Mouse (Mus musculus) embryonic stem cell, embryonic (primary cell): ENCODE data around the gene Zhx3.

Experiments
- CTCF ChIA-PET, 4 experiments: fragments of 300-600 bp in 2 of 4; fragments of 350-600 bp in 2 of 4; sonication (Branson Sonifier 250); formaldehyde crosslinking; loops; one replicate each; lab custom pipeline; 2022; ENCODE audit warnings: inconsistent platforms in 2 of 4; lab: Charles Lee
- POLR2A ChIA-PET, 4 experiments: fragments of 300-600 bp in 2 of 4; fragments of 350-600 bp in 2 of 4; sonication (Branson Sonifier 250); formaldehyde crosslinking; loops; one replicate each; lab custom pipeline; 2022; ENCODE audit warnings: antibody characterized with exemption in 4 of 4, inconsistent platforms in 1 of 4; lab: Charles Lee

Gene Zhx3

GRCm38 (mm10) chr2:160756583-160757203, 116.1 kb downstream of the Zhx3 start:
- POLR2A ChIA-PET = interaction anchor here in 2 of 4 experiments (0.6 to 1.0 kb wide), 2 partner anchors 11 to 382 kb away, joined by 3 read pairs; no protein-coding TSS in a partner anchor
- CTCF ChIA-PET = interaction anchor here in 2 of 4 experiments (0.5 to 1.5 kb wide), 3 partner anchors 13 to 42 kb away, joined by 3 to 9 read pairs (median 4); no protein-coding TSS in a partner anchor

DNA sequence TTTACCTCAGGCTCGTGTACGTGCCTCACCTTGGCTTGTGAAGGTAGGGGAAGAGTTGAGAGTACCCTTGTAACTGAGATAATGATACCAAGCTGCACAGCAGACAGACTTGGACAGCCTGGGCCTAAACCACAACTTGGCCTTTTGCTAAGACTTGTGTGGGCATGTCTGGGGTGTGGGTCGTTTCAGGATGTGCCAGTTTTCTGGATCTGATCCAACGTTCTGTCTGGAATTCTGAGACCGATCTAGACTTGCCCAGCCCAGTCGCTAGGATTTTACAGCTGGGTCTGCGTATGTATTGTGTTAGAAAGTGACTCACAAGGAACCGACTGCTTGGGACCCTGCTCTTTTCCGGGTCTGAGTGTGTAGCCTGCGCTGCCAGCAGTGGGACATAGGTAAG, 125.7 kb downstream of the Zhx3 start:
- CTCF ChIA-PET = interaction anchor here in 2 of 4 experiments (0.6 to 1.9 kb wide), 4 partner anchors 13 to 241 kb away, joined by 3 to 4 read pairs (median 3); no protein-coding TSS in a partner anchor
- POLR2A ChIA-PET = interaction anchor here in 3 of 4 experiments (0.6 to 1.2 kb wide), 4 partner anchors 13 to 1897 kb away, joined by 3 to 4 read pairs (median 3); no protein-coding TSS in a partner anchor

GRCm38 (mm10) chr2:160746637-160747036, 126.2 kb downstream of the Zhx3 start:
- ChIA-PET CTCF (interaction anchor here in 3 of 4 experiments (0.6 to 1.9 kb wide), 4 partner anchors 30 to 875 kb away, joined by 3 to 5 read pairs (median 4); no protein-coding TSS in a partner anchor), POLR2A (interaction anchor here in 3 of 4 experiments (0.6 to 1.2 kb wide), 5 partner anchors 13 to 191 kb away, joined by 3 to 9 read pairs (median 3); no protein-coding TSS in a partner anchor)

DNA sequence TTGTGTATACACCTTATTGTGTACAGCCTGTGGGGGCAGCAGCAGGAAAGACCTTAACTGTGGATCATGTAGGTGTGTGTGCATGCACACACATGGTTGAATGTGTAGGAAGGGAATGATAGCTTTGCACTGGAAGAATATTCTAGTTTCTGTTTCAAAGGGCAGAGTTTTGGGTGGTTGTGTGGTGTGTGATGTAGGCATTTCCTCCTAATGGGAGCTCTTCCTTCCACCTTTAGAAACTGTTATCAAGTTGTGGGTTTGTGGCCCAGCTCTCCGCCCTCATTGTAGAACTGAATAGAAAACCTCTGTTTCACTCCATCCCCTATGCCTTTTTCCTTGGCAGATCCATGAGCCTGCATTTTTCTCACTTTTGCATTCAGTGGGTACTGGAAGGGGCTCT, 127.3 kb downstream of the Zhx3 start:
- POLR2A ChIA-PET = interaction anchor here in 1 of 4 experiments (1.5 kb wide), 1 partner anchor 28 kb away, joined by 3 read pairs; no protein-coding TSS in a partner anchor
- CTCF ChIA-PET = interaction anchor here in 1 of 4 experiments (0.5 to 0.6 kb wide), 2 partner anchors 165 to 207 kb away, joined by 3 to 13 read pairs; no protein-coding TSS in a partner anchor

DNA sequence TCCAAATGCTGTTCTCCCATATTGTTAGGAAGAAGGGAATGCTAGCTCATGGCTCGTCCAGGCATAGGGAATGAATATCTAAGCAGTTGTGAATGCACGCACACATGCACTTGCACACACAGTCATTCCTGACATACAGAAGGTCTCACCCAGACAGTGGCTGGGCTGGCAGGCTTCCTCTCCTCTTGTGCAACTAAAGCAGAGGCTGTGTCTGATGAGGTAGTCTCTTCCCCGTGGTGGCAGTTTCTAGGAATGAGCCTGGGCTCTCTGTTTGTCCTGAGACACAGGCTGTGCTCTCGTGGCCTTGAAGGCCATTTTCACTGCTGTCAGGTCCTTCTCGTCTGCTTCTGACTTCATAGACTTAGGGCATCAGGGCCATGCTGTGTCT, 128.0 kb downstream of the Zhx3 start:
- POLR2A ChIA-PET = interaction anchor here in 2 of 4 experiments (0.7 to 1.5 kb wide), 5 partner anchors 10 to 116 kb away, joined by 3 to 4 read pairs (median 3); no protein-coding TSS in a partner anchor
- CTCF ChIA-PET = interaction anchor here (0.8 to 1.7 kb wide), 8 partner anchors 14 to 143 kb away, joined by 4 to 23 read pairs (median 6); partner anchors contain the start of gene Plcg1 (in 2 of the 4)

DNA sequence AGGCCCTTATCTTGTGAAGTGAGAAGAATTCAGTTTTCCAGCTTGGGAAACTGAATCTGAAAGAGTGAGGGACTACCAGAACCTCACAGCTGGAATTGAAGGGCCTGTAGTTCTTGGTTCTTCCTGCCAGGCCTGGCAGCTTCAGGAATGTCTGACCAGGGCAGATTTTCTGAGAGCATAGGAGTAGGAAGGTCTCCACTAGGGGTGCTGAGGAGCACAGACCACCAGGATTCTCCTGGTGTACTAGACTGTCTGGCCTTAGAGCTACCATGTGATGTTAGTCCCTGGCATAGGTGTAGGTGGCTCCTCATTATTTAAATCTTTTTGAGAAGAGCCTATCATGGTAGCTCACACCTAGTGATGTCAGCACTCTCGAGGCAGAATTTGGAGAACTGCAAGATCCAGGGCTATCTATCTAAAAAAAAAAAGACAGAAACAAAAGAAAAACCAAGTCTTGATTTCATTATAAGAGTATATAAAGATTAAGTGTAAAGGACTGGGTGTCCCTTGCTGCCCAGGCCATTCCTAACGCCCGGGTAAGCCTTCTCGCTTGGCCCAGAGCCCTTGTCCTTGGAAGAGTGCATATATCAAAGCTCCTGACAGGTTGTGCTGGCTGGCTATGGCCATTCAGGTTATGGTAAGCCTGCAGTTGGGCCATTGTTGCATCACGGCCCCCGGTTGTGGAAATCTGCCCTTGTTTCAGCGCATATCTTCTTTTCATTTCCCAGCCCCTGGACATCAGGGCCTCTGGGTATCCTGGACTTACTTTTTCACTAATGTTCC, 128.6 kb downstream of the Zhx3 start:
- CTCF ChIA-PET = interaction anchor here (0.5 to 1.7 kb wide), 39 partner anchors 9 to 1786 kb away, joined by 3 to 23 read pairs (median 4); partner anchors contain the start of gene Plcg1 (in 3 of the 4)
- POLR2A ChIA-PET = interaction anchor here in 2 of 4 experiments (0.7 to 1.6 kb wide), 13 partner anchors 9 to 1950 kb away, joined by 3 to 4 read pairs (median 3); partner anchors contain the start of gene Dhx35 (in 1 of the 2)

GRCm38 (mm10) chr2:160742161-160742609, 130.6 kb downstream of the Zhx3 start:
- POLR2A ChIA-PET = interaction anchor here in 1 of 4 experiments (1.0 to 1.1 kb wide), 2 partner anchors 11 to 87 kb away, joined by 4 read pairs; partner anchors contain the start of gene Plcg1

GRCm38 (mm10) chr2:160741580-160741979, 131.2 kb downstream of the Zhx3 start:
- POLR2A ChIA-PET = interaction anchor here in 2 of 4 experiments (0.6 to 1.1 kb wide), 3 partner anchors 10 to 91 kb away, joined by 3 to 4 read pairs (median 4); partner anchors contain the start of gene Plcg1 (in 1 of the 2)
- CTCF ChIA-PET = no interaction called here

More at GRCm38 (mm10) chr2:160742161-160742609, 130.6 kb downstream of the Zhx3 start:
- CTCF ChIA-PET = no interaction called here

DNA sequence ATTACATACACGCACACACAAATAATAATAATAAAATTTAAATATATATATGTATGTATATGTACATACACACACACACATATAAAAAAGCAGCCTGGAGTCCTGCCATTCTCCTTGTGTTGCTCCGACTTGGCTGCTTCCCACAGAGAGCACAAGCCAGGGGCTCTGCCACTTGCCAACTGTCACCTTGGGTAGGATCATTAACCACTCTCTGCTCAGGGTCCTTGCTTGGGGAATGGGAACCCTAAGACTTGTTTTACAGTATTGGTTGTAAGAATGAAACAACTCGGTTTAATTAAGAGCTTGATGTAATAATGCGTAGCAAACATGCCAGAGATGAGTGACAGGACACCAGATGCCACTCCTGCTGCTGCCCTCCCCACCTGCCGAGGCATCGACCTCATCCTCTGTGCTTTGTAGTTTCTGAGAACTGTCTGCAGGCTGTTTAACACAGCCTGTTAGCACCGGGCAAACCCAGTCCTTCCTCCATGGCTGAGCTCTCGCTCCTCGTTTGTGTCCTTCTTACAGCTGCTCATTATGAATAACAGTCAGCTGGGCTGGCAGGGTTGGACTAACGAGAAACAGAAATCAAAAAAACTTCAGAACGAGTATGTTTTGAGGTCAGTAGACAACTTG, 132.2 kb downstream of the Zhx3 start:
- CTCF ChIA-PET = interaction anchor here in 1 of 4 experiments (0.7 kb wide), 1 partner anchor 139 kb away, joined by 3 read pairs; no protein-coding TSS in a partner anchor
- POLR2A ChIA-PET = interaction anchor here in 2 of 4 experiments (0.6 to 1.8 kb wide), 5 partner anchors 9 to 92 kb away, joined by 3 to 5 read pairs (median 3); partner anchors contain the start of gene Plcg1 (in 1 of the 2)

DNA sequence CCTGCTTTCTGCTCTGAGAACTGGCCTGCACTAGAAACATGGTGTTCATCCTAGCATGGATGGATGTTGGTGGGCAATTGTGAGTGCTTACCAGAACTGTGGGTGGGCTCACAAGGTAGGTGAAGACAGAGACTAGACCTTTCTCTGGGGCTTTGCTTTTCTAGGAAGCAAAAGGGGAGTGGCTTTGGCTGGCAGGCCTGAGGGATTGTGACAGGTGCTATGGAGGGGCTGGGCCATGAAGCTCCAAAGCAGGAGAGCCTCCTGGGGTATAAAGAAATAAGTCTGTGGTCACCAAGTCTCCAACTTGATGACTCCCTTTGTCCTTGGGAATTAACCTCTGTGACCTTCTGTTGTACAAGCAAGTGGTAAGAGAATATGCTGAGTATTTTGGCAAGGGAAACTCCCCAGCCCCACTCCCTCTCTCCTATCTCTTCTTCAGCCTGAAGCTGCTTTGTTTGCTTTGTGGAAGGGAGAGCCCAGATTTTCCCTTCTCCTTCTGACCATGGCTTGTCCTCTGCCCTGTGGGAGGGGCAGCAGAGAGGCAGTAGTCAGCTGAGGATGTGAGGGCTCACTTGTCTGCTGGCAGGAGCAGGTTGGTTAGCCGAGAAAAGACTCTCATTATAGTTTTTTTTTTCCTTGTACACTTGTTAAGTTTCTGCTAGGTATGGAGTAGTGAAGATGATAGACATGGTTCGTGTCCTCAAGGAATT, 133.0 kb downstream of the Zhx3 start:
- POLR2A ChIA-PET = interaction anchor here in 3 of 4 experiments (0.7 to 1.9 kb wide), 8 partner anchors 8 to 87 kb away, joined by 3 to 5 read pairs (median 3); partner anchors contain the start of gene Plcg1 (in 1 of the 3)
- CTCF ChIA-PET = interaction anchor here in 2 of 4 experiments (0.6 to 0.7 kb wide), 3 partner anchors 19 to 1876 kb away, joined by 3 read pairs; no protein-coding TSS in a partner anchor

DNA sequence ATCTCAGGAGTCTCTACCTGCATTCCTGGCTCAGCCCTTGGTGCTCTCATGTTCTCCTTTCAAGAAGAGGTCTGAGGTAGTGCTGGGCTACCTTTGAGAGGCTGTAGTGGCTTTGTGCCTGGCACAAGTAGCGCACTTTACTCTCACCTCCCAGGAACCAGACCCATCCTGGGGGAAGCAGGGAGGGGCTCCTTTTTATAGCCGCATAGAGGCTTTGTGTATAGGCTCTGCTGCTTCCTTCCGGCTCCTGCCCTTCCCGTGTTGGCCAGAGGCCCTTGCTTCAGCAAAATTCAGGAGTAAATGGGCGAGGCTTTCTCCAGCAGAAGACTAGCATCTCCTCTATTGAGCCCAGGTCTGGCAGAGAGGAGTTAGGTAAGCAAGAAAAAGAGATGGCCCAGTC, 134.4 kb downstream of the Zhx3 start:
- POLR2A ChIA-PET = interaction anchor here in 1 of 4 experiments (1.9 kb wide), 1 partner anchor 10 kb away, joined by 5 read pairs; no protein-coding TSS in a partner anchor
- CTCF ChIA-PET = no interaction called here

DNA sequence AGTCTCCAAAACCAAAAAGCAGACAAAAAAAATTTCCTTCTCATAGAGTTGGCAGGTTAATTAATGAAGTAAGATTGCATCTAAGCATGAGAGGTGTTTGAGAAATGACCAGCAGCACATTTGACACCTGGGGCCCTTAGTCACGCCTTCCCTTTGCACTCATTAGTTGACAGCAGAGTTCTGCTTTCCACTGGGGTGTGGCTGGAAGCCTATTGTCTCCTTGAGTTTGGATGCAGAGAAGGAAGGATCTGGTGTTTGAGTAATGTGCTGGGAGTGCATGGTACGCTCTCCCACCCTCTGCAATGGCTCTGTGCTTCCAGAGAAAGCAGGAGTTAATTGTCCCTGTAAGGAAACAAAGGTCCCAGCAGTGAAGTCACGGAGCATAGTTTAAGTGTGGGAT, 136.3 kb downstream of the Zhx3 start:
- ChIA-PET POLR2A (interaction anchor here in 2 of 4 experiments (0.5 to 0.6 kb wide), 2 partner anchors 80 to 1923 kb away, joined by 3 read pairs; no protein-coding TSS in a partner anchor), CTCF (no interaction called here)

GRCm38 (mm10) chr2:160735706-160736310, 137.0 kb downstream of the Zhx3 start:
- ChIA-PET POLR2A (interaction anchor here (0.5 to 1.6 kb wide), 7 partner anchors 8 to 1924 kb away, joined by 3 to 5 read pairs (median 3); no protein-coding TSS in a partner anchor), CTCF (interaction anchor here in 1 of 4 experiments (0.6 to 1.2 kb wide), 2 partner anchors 8 to 14 kb away, joined by 5 to 7 read pairs; no protein-coding TSS in a partner anchor)

DNA sequence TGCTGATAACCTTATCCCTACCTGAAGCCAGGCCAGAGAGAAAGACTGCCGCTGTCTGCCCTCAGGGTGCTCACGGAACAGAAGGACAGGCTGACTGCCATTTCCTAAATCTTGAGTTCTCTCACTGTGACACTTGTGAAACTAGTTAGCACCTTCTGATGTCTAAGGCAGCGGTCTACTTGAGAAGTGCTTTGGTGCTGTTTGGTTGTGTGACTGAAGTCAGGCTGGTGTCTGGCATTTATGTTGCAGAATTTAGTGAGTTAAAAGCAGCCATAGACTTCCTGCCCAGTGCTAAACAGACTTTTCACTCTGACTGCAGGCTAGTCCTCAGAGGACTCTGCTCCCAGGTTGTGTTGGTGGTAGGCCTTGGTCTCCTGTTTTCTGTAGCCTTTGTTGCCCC, 138.5 kb downstream of the Zhx3 start:
- ChIA-PET POLR2A (interaction anchor here in 1 of 4 experiments (1.0 kb wide), 1 partner anchor 10 kb away, joined by 3 read pairs; no protein-coding TSS in a partner anchor), CTCF (no interaction called here)

- CTCF ChIA-PET = interaction anchor here in 3 of 4 experiments (0.7 to 2.0 kb wide), 4 partner anchors 11 to 1916 kb away, joined by 3 to 9 read pairs (median 4); no protein-coding TSS in a partner anchor
- POLR2A ChIA-PET = interaction anchor here in 2 of 4 experiments (0.6 to 1.7 kb wide), 4 partner anchors 11 to 1866 kb away, joined by 3 to 5 read pairs (median 3); no protein-coding TSS in a partner anchor
Observed at GRCm38 (mm10) chr2:160733131-160733531, 139.7 kb downstream of the Zhx3 start.
